Mouse (Mus musculus): Measurements from ENCODE around the gene Prmt8. TPM values are rescaled to one million over a fixed set of nuclear protein-coding genes. Genes with fewer than 3 reads are reported as not detected.

Prmt8 gene
- polyA plus RNA-seq, 1 experiment: 55.1 TPM

DNA sequence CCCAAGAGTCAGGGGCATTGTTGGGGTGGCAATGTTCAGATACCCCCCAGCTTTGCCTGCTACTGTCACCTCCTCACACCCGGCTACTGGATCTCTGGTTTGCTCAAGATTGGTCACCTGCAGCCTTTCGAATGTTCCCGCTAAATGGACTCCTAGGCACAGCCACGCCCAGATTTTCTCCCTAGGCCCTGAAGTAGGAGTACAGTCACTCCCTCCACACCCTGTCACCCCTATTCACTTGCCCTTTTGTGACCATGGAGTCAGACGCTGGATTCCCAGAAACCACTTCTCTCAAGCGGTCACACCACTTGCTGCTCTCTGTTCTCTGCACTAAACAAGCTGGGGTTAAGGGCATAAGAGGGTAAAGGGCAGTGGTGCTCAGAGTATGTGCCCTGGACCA lies 28.1 kb downstream of the Prmt8 start:
- DNase-seq (ENCODE audit: extremely low spot score in 1 of 2, low spot score in 1 of 2): no peak

DNA sequence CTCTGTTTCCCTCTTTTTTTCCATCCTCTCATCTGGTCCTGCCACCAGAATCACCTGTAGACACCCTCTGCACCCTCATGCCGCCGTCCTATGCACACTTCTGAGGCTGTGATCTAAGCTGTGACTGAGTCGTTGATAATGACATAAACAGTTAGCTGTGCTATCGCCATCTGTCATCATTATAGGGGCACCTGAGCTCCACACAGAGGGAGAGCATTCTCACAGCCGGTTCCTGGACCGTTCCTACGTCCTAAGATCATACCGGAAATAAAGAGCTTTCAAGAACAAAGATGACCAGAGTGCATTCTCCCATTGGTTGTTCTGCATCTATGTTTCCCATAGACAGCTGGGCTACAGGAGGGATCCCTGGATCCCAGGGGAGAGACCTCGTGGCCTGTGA lies 28.6 kb downstream of the Prmt8 start:
- no peak for DNase-seq (ENCODE audit: extremely low spot score in 1 of 2, low spot score in 1 of 2)

DNA sequence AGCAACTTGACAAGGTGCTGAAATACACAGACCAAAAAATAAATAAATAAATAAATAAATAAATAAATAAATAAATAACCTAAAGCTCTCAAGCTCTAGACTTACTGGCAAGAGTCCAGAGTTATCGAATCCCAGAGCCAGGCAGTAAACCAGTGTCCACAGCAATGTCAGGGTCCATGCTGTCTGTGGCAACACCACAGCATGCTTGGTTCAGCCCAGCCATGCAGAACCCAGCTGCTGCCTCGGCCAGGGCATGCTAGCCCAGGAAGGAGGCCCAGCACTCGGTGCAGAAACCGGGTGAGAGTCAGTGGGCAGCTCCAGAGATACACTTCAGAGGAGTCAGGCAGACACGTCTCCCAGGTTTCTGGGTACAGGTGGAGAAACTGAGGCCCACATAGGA lies 29.4 kb downstream of the Prmt8 start:
- no peak for DNase-seq (ENCODE audit: extremely low spot score in 1 of 2, low spot score in 1 of 2)

DNA sequence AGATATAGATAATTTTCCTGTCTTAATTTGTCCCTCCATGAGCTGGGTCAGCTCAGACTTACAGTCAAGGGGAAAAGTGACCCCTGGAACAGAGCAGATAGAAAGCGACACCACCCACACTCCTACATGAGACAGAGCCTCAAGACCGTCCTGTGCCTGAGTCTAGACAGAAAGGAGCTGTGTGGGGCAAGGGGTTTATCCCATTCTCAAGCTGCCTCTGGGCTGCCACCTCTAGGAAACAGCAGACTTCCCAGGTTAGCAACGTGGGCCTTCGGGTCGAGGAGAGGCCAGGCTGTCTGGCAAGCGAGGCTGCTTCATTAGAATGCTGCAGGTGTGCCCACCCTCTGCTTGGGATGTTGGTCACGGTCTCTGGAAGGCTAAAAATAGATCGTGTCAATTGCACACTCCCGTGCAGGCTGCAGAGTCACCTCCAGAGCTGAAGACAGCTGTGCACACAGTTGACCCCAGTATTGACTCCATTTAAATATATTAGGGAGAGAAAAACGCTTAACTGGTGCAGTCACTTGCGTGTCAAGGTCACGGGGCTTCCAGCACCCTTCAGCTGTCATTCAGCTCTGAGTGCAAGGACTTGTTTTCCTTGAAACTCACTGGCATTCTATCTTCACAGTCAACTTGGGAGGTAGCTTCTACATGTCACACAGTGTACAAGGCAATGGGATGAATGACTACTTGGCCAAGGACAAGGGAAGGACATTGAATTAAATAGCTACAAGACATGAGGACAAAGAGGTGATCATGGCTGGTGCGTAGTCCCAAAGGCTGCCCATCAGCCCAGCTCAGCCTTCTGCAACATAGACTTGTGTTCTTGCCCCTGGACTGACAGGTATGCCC lies 33.9 kb downstream of the Prmt8 start:
- no peak for DNase-seq (ENCODE audit: extremely low spot score in 1 of 2, low spot score in 1 of 2)

DNA sequence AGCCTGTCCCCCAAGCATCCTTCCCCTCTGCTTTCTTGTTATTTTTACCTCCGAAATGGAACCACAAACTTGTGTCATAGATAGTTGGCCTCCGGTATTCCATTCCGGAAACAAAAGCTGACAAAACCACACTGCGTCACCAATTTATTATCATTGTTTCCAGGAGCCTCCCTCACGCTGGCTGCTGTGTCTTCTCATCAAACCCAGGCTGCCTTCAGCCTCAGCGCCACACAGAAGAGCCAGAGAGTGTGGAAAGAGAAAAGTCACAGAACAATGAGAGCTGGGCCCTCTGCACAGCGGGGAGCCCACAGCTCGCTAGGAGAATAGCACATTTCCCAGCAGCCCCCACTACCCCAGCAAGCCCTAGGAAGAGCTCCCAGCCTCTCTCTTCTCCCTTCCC lies 46.1 kb downstream of the Prmt8 start:
- DNase-seq (ENCODE audit: extremely low spot score in 1 of 2, low spot score in 1 of 2): no peak

DNA sequence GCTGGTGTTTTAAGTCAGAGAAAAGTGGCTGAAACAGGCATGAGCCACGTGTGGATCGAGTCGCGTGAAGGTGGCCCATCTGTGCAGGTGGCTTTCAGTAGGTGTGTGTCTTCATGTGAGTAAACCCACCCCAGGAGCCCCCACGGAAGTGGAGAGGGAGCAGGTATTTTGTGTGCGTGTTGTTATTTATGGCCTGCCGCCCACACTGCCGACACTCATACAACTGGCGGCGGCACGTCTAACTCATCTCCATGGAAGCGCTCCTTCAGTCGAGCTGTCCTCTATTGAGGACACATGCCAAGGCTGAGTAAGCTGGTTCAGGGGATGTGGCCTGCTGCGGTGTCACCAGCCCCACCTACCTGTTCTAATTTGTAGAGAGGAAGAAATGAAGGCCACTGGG lies 49.4 kb downstream of the Prmt8 start:
- DNase-seq (ENCODE audit: extremely low spot score in 1 of 2, low spot score in 1 of 2): peak; percentile 32 to 53

DNA sequence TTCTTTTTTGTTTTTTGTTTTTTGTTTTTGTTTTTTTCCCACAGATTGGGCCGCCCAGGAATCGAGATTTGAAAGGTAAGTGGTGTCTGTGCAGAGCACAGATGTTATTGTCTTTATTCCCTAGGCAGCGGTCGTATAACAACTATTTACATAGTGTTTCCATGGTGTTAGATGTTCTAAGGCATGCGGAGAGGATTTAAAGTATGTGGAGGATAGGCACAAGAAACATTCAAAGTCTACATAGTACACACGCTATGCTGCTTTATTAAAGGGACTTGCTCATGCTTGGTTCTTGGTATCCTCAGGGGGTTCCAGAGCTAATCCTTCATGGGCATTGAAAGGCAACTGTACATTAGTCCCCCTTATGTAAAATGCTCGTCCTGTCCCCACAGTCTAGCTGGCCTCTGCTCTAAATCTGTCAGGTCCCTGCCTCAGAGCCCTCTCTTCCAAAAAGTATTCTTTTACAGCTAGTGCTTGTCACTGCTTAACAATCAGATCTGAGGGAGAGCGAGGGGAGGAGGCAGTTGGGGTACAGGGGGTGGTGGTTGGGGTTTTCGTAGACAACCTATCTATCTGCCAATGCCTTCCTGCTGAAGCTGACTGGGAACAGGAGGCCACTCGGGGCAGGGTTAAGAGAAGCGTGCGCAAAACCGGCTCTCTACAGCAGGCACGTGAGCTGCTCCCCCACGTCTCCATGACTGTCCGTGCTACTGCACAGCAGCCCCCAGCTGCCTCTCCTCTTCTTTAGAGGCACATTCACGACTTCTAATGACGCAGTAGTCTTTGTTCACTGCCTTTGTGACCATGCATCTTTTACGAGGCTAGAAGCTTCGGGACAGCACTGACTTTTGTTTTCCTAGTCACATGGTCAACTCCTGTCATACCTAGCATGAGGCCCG lies 51.8 kb downstream of the Prmt8 start:
- DNase-seq (ENCODE audit: extremely low spot score in 1 of 2, low spot score in 1 of 2): no peak

DNA sequence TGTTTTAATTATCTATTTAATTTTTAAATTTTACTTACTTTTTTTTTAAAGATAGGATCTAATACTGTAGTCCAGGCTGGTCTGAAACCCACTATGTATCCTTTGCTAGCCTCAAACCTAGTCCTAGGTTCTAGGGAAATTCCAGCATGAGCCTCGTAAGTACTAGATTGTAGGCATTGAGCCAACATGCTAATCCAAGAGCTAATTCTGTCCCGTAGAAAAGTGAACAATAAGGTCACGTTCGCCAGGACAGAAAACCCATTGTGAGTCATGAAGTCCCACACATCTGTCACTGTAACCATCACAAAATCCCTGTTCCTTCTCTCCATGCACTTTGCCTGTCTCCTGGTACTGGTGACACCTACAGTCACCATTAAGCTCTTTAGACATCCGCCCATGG lies 53.8 kb downstream of the Prmt8 start:
- no peak for DNase-seq (ENCODE audit: extremely low spot score in 1 of 2, low spot score in 1 of 2)

DNA sequence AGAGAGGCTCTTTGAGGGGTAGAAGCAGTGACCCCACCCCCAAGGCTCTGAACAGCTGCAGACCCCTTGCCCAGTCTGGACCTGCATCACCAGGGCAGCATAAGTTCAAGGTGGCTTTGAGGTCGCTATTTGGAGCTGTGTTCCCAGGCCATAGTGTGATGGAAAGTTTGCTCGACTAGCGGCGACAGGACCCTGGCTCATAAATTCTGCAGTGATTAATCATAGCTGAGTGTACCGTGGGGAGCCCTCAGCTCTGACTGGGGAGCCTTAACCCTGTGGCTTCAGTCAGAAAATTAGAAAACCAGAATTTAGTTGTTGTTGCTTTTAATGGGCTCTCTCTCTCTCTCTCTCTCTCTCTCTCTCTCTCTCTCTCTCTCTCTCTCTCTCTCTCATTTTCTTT lies 54.4 kb downstream of the Prmt8 start:
- no peak for DNase-seq (ENCODE audit: extremely low spot score in 1 of 2, low spot score in 1 of 2)

DNA sequence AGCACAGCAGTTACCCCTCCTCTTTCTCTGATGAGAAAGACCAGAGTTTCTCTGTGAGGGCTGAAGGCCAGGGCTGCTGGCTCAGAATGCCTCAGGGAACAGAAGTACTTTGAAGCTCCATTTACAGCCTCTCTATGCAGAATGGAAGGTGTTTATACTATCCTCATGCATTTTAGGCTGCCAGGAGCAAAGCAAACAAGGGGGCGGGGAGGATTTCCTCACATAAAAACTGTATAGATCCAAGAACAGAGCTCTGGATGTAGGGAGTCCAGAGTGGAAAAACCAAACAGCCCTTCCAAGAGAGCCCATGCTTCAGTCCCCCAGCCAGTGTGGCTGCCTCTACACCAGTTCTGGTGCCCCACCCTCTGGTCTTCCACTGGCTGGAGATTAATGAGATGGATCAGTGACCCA lies 61.0 kb downstream of the Prmt8 start:
- no peak for DNase-seq (ENCODE audit: extremely low spot score in 1 of 2, low spot score in 1 of 2)

DNA sequence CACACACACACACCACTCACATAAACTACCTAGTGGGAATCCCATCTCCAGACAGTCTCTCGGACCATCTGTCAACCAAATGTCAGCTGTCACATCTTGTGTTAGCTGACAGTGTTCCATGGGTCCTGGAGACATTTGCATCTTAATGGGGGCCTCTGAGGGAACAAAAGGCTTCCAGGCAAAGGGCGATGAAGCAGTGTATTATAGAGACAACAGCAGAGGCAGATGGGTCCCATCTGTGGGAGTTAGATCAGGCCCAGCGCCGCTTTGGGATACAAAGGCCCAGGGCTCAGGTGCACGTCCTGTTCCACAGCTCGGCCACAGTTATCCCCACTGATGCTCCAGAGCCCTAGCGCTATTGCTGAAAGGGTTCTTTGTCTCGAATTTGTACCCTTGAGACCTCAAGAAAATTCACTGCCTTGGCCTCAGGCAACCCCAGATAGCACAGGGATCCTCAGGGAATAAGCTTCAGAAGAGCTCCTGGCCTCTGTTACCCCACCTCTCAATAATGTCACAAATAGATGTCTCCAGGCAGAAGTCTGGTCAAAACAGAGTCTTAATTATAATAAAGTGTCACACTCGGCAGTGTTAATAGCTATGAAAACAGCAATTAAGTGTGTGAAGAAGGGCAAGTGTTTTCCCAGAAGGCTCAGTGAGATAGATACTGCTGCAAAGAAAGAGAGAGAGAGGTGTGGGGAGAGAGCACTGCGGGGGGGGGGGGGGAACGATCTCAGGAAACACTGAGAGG lies 68.1 kb downstream of the Prmt8 start:
- no peak for DNase-seq (ENCODE audit: extremely low spot score in 1 of 2, low spot score in 1 of 2)

DNA sequence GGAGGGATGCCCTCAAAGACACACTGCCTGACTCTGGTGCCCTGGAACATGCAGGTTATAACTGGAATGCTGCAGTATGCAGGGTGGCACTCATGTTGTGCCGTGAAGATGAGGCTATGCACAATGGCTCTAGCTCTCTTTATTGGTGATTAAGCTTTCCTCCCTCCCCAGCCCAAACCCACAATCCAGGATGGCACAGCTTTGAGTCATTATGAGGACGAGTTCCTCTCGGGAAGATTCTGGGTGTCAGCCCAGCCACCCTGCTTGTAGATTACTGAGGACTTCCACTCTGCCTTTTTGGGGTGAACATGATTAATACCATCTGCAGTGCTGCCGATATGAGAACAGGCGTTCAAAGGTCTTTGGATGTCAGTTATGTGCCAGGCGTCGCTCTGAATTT lies 75.6 kb downstream of the Prmt8 start:
- no peak for DNase-seq (ENCODE audit: extremely low spot score in 1 of 2, low spot score in 1 of 2)

DNA sequence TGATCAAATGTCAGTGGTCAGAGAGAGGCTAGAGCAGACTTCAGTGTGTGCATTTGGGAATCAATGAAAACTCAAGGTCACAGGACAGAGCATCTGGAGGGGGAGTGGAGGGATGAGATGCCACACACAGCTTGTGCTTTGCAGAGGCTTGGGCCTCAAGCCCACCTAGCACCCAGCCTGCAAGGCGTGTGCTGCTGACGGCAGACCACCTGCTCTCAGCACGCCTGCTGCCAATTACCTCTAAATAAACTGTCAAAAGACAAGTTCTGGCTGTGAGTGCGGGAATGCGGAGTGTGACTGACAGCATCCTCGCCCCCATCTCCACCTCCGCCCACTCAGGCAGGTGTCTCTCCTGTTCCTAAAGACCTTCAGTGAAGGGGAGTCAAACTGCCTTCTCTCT lies 77.0 kb downstream of the Prmt8 start:
- peak in 1 of 2 experiments; percentile 45 for DNase-seq (ENCODE audit: extremely low spot score in 1 of 2, low spot score in 1 of 2)

DNA sequence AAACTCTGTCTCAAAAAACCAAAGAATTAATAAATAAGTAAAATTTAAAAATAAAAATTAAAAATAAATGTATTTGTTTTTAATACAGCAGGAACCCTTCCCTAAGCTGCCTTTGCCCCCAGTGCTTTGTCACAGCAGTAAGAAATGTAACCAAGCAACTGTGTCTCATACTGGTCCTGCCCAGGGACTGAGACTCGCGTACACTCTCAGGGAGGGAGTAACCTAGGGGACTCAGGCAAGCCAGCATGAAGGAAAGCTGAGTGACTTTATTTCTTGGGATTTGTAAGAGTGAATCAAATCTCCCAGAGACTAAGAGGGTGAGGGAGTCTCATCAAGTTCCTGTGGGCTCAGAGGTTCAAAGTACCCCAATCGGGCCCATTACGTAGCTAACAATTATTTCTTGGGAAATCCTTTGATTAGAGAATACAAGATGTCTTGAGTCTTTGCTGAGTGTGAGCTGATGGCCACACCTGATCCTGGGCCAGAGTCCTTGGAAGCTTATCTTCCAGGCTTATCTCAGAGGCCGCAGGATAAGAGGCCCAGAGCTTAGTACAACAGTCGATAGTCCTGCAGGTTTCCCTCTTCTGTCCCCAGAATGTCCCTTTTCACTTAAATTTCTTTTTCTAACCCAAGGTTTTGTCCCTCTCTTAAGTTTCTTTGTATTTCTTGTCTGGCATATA lies 82.0 kb downstream of the Prmt8 start:
- DNase-seq (ENCODE audit: extremely low spot score in 1 of 2, low spot score in 1 of 2): no peak

DNA sequence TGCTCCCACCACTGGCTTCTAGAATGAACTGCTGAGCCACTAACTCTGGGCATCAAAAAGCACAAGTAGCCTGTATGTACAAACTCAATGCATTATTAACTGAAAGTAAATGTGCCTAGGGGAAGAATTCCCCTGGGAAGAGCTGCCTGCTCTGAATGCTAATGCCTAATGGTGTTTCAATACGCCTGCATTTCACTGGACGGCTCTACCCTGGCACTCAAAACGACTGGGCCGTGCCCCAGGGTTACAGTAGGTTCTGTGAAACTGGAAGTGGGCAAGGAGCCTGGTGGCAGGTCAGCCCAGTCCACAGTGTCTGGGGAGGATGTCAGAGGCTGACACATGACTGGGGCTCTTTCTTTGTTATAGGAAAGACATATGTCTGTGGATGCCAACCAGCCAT lies 84.3 kb downstream of the Prmt8 start:
- DNase-seq (ENCODE audit: extremely low spot score in 1 of 2, low spot score in 1 of 2): no peak

DNA sequence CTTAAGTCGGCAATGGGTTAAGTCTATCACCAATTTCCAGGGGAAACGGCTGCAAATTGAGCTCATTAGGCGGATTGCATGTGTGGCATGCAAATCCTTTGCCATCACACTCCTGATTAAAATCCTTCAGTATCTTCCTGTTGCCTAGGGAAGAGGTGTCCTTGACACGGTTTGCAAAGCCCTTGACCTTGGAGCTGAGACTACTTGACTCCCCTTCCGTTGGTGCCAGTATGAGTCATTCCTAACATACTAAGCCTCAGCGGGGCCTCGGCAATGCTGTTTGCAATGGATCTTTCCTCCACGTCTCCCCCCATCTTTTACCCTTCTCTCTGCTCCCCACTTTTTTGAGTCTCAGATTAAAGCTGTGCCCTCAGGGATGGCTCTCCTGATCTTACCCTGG lies 85.7 kb downstream of the Prmt8 start:
- no peak for DNase-seq (ENCODE audit: extremely low spot score in 1 of 2, low spot score in 1 of 2)

DNA sequence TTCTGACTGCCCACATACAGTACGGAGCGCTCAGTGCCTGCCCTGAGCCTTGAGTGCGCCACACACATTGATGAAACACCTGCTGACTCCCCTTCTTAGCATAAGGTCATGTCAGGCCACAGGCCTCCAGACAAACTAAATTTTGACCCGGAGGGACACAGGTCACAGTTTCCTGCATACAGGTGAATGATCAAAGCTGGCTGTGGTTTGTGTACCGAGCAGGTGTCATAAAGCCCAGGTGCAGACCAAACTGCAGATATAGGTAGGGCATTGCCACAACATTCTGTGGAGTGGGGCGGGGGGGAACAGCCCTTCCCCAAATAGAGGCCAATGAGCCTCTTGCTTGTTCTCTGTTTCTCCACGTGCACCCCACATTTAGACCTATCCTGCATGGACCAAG lies 88.5 kb downstream of the Prmt8 start:
- no peak for DNase-seq (ENCODE audit: extremely low spot score in 1 of 2, low spot score in 1 of 2)

DNA sequence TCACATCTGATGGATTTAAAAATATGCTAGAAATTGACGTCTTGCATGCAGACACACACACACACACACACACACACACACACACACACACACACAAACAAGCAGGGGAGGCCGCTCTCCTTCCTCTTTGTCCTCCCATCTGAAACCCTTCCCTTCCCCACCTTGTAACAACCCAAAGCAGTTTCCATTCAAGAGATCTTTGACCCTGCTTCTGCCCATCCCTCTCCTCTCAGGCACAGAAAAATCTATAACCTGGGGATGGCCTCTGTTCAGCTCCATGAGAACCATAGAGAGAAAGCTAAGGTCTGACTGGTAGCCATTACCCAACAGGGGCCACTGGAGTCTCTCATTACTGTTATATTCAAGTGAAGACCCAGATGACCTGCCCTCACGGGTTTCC lies 90.3 kb downstream of the Prmt8 start:
- DNase-seq (ENCODE audit: extremely low spot score in 1 of 2, low spot score in 1 of 2): no peak

DNA sequence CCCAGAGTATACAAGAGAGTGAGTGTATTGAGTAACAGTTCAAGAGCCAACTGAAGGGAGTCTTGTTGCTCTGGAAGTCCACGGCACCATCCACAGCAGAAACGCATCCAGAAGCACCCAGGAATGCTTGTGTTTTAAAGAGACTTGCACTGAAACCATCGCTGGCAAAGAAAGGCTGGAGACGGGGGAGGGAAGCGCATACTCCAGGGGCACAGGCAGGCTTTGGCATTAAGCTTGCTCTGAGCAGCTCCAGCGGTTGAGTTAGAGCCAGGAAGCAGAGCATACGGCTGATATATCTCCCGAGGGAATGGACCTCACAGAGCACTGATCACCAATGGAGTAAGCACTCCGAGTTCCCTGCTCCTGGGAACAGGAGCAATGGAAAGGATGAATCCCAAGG lies 91.0 kb downstream of the Prmt8 start:
- DNase-seq (ENCODE audit: extremely low spot score in 1 of 2, low spot score in 1 of 2): peak in 1 of 2 experiments; percentile 28

DNA sequence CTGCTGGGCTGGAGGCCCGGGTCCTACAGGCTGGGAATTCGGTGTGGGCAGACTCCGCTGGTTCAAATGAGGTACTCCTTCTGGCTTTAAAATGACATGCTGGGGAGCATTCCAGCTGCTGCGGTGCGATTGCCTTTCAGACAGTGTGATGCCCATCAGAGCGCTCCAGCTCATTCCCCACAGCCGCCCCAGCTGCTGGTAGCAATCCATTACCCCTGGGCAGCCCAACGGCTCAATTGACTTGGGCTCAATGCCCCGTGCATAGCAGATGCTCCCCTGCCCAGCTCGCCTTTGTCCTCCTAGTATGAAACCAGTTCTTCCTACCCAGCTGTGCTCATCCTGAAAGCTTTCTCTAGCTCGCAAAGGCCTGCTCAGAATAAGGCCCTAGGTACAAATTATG lies 92.4 kb downstream of the Prmt8 start:
- no peak for DNase-seq (ENCODE audit: extremely low spot score in 1 of 2, low spot score in 1 of 2)

DNA sequence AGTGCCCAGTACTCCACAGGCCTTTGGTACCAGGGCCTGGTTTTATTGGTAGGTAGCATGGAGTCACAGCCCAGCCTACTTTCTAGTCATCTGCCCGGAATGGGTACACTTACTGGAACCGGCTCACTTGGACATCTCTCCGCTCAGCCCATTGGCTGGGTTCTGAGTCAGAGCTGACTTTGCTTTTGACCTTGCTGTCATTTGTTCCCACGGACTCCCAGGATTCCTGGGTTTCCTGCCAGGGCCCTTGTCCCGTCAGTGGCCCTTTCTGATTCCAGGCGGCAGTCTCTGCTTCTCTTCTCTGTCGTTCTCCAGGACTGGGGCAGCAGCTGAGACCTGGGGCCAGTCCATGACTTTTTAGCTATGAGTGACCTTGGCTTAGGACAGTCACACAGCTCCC lies 97.2 kb downstream of the Prmt8 start:
- no peak for DNase-seq (ENCODE audit: extremely low spot score in 1 of 2, low spot score in 1 of 2)

Data from frontal cortex, adult 2 months (tissue).